Mouse (Mus musculus): Measurements from ENCODE around the gene Rasip1.
A peak's percentile ranks its signal among the peaks of the same experiment; 100 is the strongest.
"Not testable (repeated sequence)": the region's sequence is repeated elsewhere in the genome, so short reads cannot be mapped to it uniquely, and the experiment has no call there.

The Rasip1 gene

GRCm38 (mm10) chr7:45644872-45645590 lies 17.7 kb downstream of the Rasip1 start:
- DNase-seq (ENCODE audit: low read depth, low spot score): no peak

DNA sequence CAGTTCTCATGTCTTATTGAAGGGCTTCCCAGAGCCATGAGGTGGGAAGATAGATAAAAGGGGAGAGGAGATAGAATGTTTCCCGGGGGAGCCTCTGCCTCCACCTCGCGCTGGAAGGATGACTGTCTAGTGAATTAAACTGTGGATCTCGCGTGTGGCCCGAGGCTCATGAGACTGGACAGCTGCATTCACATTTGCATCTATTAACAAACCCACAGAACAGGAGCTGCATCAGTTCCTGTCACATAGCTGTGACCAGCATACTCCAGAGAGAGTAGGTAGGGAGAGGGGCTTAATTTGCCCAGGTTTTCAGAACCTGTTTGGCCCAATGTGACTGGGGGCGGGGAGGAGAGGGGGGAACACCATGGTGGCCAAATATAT lies 18.3 kb downstream of the Rasip1 start:
- DNase-seq (ENCODE audit: low read depth, low spot score): no peak

DNA sequence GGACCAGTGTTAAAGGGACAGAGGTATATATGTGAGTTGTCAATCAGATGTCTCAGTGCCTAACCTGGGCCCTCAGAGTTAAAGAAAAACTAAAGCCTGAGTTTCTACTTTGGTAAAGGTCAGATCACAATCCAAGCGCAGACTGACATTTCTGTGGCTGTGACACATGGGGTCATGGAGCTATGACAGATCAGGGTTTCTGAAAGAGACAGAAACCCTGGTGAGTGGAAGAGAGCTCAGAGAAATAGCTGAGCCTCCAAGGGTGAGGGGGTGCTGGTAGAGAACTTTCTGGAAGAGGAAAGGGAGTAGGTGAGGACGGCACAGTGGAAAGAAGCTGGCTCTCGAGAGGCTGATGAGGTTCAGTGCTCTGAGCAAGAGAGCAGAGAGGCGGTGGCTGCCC lies 19.4 kb downstream of the Rasip1 start:
- no peak for DNase-seq (ENCODE audit: low read depth, low spot score)

DNA sequence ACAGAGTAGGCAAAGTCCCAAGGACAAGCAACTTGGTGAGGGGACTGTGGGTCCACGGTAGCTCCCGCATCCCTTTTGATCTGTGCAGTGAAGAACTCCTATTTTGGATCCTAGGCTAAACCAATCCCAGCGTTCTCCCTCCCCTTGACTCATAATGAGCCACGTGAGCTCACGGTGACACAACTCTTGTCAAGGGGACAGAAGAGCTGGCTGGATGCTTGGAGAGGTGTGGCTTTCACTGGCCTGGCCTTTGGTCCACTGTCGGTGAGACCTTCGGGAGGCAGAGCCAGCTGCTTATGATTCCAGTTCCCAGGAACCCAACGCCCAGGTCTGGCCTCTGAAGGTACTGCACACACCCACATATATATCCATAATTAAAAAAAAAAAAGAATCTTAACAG lies 22.1 kb downstream of the Rasip1 start:
- no peak for DNase-seq (ENCODE audit: low read depth, low spot score)

DNA sequence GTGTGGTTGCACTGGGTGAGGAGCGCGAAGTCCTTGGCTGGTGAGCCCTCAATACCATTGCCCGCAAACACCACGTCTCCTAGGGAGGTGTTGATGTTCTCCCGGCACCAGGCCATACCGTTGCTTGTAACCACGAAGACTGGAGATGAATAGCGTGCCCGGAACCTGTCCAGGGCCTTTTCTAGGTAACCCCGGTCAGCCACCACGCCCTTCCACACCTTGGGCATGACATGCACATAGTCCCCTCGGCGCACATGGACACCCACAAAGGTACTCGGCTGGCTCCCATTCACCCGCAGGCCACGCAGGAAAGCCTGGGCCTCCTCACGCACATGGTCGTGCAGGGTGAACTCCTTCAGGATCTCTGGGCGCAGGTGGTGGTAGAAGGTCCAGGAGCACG lies 23.2 kb downstream of the Rasip1 start:
- DNase-seq (ENCODE audit: low read depth, low spot score): not testable (repeated sequence)

DNA sequence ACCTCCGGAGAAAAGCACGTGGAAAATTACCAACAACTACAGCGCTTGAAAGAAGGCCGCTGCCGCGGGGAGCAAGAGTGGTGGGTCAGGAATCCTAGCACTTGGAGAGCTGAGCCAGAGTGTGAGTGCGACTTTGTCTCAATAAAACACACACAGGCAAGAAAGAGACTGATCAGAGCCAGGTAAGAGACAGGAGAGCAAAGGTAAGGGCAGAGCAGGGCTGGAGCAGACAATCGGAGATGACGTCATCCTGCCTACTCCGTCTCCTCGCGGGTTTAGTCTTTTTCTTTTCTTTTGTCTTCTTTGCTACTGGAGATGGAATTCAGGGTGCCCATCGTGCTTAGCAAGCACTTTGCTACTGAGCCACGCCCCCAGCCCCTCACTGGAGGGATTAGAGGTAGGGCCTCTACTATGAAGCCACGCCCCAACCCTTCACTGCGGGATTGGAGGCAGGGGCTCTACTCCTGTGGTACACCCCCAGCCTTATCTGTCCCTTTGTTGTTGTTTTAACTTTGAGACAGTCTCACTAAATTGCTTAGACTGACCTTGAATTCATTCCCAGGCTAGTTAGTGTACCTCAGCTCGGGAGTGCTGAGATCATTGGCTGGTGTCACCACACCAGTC lies 27.2 kb downstream of the Rasip1 start:
- peak; percentile 87 for DNase-seq (ENCODE audit: low read depth, low spot score)

DNA sequence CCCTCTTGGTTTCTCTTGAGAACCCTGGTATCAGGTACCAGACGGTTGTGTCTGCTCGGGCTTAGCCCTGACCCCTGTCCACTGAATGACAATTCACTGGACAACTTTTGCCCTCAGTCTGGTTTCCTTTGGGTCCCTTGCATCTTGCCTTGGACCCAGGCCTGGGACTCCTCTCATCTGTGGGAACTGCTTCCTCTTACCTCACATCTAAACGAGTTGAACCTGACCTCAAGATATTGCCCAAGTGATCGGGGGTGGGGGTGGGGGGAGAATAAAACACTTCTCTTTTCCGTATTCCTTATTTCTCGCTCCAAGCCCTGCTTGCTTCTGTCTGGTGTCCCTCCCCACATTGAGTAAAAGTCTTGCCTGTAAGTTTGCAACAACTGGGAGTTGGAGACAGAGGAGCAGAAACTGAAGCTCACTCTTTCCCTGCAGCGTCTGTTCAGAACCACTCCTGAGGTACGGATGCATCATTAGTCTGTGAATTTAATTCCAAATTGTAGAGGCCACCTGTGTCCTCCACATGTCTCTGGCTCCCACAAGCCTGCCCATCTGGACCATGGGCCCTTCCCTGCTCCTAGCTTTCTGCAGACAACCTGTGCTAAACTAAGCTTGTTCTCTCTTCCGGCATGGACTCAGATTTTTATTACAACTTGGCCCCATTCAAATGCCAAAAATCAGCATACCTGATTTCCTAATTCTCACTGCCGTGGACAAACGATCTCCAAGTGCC lies 33.6 kb downstream of the Rasip1 start:
- DNase-seq (ENCODE audit: low read depth, low spot score): no peak

DNA sequence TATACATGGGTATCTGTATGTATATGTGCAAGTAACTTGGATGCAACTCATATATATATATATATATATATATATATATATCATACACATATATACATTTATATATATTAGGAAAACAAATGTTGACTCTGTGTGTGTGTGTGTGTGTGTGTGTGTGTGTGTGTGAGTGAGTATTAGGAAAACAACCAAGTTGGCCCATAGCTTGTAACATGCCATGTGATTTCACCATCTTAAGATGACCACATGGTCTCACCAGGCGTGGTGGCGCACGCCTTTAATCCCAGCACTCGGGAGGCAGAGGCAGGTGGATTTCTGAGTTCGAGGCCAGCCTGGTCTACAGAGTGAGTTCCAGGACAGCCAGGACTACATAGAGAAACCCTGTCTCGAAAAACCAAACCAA lies 34.4 kb downstream of the Rasip1 start:
- DNase-seq (ENCODE audit: low read depth, low spot score): not testable (repeated sequence)

DNA sequence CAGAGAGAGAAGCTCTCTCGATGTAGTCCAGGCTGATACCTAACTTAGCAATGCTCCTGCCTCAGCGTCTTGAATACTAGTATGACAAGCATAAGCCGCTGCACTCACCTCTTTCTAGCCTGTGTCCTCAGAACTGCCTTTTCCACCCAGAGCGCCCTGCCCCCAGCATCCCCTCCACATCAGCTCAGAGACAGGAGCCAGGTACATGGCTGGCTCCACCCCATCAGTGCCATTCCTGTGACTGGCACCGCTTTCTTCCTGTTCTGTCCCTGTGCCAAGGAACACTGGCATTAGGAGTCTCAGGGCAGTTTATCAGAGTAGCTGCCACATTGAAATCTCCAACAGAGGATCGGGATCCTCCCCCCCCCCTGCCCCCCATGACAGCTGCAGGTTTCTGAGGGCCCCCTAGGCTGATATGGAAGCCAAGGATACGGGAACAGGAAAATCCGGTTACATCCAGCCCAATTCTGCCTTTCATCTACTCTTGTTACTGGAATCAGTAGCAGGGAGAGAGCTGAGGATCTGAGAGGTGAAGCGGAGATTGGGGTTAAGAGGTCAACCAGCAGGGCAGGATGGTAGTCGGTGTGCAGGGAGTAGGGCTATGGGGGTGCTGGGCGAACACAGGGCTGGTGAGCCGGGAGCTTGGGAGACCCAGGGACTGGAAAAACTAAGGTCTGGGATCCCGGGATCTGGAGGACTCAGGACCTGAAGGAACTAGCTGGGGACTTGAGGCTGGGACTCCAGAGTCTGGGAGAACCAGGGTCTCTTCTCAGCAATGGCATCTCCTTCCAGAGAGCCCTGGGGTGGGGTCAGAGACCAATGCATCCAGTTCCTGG lies 38.2 kb downstream of the Rasip1 start:
- no peak for DNase-seq (ENCODE audit: low read depth, low spot score)

DNA sequence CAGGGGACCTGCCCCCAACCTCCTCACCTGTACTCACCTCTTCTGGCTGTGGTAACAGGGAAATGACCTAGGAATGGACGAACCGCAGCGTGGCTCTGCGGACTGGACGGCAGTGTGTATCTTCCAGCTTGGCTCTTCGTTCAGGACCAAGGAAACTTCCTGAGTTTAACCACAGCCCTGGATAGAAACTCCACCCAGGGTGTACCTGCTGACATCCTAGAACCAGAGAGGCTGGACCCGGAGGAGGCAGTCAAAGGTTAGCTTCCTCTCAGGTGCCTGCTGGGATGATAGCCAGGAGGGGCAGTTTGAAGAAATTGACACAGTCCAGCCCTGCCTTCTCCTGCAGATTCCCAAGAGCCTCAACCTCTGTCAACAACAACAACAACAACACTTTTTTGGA lies 38.9 kb downstream of the Rasip1 start, which contains the start of gene Fut2:
Fut2 (minus strand) TSS at position 234 of the 400 bp plus-strand sequence.
- no peak for DNase-seq (ENCODE audit: low read depth, low spot score)

DNA sequence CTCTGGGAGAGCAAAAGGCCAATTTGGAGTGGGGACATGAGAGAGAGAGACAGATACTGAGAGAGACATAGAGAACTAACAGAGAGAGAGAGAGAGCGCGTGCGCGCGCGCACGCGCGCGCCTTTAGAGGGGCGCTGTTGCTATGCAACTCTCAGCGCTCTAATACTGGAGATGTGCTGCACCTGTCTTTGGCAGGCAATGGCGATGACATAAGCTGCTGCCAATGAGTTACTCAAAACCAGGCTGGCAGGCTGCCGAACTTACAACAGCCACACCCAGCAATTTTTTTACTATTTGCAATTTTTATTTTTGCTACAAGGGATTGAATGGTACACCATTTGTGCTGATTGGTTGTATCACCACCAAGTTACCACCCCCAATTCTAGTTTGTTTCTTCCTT lies 40.5 kb downstream of the Rasip1 start:
- DNase-seq (ENCODE audit: low read depth, low spot score): no peak

DNA sequence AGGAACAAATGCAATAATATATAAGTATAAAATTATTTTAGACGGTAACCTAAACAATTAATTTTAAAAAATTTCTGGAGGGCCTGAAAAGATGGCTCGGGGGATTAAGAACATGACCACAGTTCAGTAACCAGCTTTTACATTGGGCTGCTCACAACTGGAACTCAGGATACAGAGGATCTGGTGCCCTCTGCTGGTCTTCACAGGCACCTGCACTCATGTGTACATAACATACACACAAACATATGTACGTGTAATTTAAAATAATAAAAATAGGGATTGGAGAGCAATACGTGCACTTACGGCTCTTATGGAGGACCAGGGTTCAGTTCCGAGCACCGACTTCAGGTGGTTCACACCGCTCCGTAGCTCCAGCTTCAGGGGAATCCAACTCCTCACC lies 41.6 kb downstream of the Rasip1 start:
- DNase-seq (ENCODE audit: low read depth, low spot score): peak; percentile 86

DNA sequence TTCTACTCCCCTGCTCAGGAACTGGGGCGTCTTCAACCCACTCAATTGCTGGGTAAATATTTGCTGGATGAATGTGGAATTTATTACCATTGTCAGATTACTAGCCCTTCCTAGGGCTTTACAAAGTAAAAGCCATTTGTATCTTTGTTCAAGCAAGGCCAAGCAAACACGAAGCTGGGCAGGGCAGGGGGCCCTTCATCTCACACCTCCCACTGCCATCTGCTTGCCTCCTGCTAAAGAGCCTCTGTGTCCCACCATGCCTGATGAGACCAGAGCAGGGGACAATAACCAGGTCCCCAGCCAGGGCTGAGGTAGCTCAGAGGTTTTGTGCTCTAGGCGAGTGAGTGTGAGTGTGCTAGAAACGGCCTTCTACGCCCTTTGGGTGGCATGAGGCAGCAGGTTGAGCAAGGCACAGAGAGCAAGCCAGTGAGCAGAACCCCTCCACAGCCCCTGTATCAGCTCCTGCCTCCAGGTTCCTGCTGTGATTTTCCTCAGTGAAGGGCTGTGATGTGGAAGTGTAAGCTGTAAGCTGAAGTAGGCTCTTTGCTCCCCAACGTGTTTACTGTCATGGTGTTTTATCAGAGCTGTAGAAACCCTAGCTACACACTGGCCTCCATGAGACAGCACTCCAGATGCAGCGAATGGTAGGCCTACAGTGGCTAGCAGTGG lies 50.5 kb downstream of the Rasip1 start:
- DNase-seq (ENCODE audit: low read depth, low spot score): no peak

DNA sequence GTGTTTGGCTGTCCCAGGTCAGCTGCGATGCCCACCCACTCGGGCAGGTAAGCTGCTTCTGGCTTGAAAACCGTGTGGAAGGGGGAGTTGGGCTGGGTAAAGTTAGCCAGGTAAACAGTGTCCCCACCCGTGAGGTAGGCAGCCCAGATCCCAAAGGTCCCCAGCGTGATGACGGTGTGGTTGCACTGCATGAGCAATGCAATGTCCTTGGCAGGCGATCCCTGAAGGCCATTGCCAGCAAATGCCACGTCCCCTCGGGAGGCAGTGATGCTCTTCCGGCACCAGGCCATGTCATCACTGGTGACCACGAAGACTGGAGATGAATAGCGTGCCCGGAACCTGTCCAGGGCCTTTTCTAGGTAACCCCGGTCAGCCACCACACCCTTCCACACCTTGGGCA lies 51.2 kb downstream of the Rasip1 start:
- no peak for DNase-seq (ENCODE audit: low read depth, low spot score)

- DNase-seq (ENCODE audit: low read depth, low spot score): no peak
Observed at GRCm38 (mm10) chr7:45679966-45680621, 52.8 kb downstream of the Rasip1 start.

DNA sequence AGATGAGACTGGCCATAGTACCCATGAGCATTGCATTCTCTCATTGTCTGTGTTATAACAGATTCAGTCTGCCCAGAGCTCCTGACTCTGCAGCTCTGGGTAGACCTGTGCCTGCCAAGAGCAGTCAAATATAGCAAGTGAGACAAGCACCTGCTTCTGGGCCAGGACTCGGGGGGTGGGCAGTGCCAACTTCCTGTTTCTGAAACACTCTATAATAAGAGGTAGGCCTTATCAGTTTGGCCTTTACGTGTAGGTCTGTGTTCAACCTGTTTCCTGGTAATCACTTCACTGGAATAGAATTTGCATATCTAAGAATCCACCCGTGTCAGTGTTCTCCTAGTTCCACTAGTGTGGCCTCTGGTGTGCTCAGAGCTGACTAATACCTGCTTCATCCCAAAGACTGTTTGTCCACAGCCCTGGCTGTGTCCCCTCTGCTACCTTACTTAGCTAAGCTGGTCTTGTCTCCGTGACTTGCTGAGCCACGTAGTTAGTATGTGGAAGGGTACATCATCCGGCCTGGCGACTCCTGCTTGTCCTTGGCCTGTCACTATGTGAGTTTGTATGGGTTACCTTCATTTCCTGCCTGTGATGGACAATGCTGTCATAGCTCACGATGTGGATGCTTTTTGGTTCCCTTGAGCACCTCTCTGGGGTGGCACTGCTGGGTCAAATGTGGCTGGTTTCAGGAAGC lies 53.9 kb downstream of the Rasip1 start:
- DNase-seq (ENCODE audit: low read depth, low spot score): no peak

DNA sequence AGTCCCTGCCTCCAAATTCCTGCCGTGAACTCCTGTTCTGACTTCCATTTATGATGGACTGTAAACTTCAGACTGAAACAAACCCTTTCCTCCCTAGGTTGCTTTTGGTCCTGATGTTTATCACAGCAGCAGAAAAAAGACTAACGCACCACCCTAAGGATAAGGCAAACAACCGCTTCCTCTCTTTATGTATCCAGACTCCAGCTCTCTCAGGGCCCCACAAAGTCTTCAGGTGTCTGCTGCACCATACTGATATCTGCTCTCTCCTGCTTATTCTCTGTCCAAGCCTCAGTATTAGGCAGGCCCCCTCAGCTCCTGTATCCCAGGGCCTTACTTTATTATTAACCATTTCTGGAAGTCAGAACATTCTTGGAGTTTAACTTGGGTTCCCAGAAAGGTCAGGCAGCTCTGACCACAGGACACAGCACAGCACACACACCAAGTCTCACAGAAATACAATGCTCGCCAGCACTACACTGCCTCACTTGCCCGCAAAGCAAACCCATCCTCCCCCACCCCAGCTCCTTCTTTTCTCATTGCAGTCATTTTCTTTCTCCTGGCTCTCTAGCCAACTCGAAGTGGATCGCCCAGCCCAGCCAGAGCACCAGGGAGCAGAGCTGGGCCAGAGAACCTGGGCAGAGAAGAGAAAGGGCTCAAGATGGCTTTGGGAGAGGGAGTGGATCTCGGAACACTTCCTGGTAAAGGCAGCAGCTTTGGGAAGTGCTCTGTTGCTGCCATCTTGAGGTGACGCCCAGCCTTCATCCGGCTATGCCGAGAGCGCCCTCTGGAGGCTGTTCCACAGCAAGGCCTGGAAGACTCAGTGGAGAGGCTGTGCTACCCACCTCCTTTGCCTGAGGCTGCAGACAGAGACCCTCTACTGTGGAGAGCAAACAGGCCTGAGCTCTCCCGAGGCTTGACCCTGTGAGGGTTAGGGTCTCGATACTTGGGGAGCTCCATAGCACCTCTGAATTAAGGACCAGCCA lies 55.1 kb downstream of the Rasip1 start:
- peak; percentile 93 for DNase-seq (ENCODE audit: low read depth, low spot score)

DNA sequence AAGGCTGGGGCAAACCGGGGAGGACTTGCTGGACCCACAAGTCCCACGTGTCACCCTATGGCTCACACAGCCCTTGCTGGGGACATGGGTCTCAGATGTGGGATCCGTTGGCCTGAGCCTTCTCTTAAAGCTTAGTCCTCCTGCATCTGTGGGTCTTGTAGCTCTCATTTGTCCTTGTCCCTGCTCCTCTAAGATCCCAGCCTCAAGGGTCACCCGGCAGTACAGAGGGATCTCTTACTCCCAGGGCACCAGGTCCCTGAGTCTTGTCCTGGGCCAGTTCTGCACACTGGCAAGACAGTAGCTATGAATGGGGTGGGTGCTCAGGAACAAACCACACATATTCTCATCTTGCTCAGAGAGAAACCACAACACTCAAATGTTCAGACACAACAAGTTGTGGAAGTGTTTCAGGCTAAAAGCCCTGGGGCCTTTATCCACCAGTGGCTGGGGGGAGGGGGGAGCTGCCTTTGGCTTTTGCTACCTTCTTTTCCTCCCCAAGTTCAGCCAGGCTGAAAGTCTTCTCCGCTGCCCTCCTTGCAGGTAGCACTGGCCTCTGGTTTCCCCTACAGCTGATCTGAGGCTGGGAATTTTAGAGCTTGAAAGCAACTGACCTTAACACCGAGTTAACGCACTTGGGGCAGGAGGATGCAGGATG lies 56.2 kb downstream of the Rasip1 start, which contains the start of gene Ntn5:
Ntn5 (plus strand) TSS at position 627 of the 655 bp plus-strand sequence.
- DNase-seq (ENCODE audit: low read depth, low spot score): no peak
